Mouse (Mus musculus) hindbrain, embryonic 15.5 days (tissue): ENCODE measurements at regions not wholly inside any gene's neighbourhood (a gene's known extent, or its start where the extent isn't known, plus 50 kb on each side); places are given as distances from the start of the nearest gene placed in this dataset.
A peak's percentile ranks its signal among the peaks of the same experiment; 100 is the strongest.

Source experiments
- ATAC-seq: fragments of 200-750 bp; cut with Nextera tagmentation; 2 replicates; pipeline ENCODE4 v1.8.0; 2017; ENCODE audit warnings: low read depth, moderate number of reproducible peaks, moderate TSS enrichment; ENCODE audit not compliant: low FRiP score
- H3K27ac ChIP-seq: fragments of 300-500 bp; sonication (generic); replicated peaks from 2 replicates; pipeline ENCODE4 v1.5.1; 2015; ENCODE audit warnings: mild to moderate bottlenecking, inconsistent platforms
- H3K27me3 ChIP-seq: fragments of 300-500 bp; sonication (generic); 2 replicates; pipeline ENCODE4 v1.6.1; 2015; ENCODE audit warnings: control low read depth, inconsistent platforms
- H3K36me3 ChIP-seq: fragments of 300-500 bp; sonication (generic); 2 replicates; pipeline ENCODE4 v1.6.1; 2015; ENCODE audit warnings: control low read depth, inconsistent platforms
- H3K4me1 ChIP-seq: fragments of 300-500 bp; sonication (generic); replicated peaks from 2 replicates; pipeline ENCODE4 v1.6.1; 2015; ENCODE audit warnings: control low read depth, inconsistent platforms
- H3K4me2 ChIP-seq: fragments of 300-500 bp; sonication (generic); 2 replicates; pipeline ENCODE4 v1.6.1; 2015; ENCODE audit warnings: moderate library complexity, mild to moderate bottlenecking, inconsistent platforms
- H3K4me3 ChIP-seq: fragments of 300-500 bp; sonication (generic); 2 replicates; pipeline ENCODE4 v1.5.1; 2015; ENCODE audit warnings: mild to moderate bottlenecking, inconsistent platforms
- H3K9ac ChIP-seq: fragments of 300-500 bp; sonication (generic); 2 replicates; pipeline ENCODE4 v1.6.1; 2015; ENCODE audit warnings: inconsistent platforms
- H3K9me3 ChIP-seq: fragments of 300-500 bp; sonication (generic); 2 replicates; pipeline ENCODE4 v1.6.1; 2016; ENCODE audit warnings: control low read depth, inconsistent platforms
- WGBS: fragments of 180-500 bp; shearing (Covaris S2); methylation state at CpG from one replicate; pipeline ENCODE4 v1.1.7; 2015; 5-methylcytosine and 5-hydroxymethylcytosine counted together

DNA sequence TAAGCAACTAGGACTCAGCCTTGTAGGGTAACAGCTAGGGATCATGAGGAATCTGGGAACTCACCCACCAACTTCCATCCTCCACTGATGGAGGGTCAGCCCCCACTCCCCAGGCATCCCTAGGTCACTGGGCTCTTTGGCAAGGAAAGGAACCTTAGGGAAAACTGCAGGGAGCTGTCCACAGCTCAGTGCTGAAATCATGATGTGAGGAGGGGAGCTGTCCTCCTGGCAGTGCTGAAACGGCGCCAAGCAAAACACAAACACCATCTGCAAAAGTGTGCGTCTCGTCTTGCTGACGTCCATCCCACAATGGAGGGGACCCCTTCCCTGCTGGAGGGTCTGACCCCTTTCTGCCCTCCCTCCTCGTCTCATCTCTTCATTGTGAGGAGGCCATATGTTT, 68.6 kb upstream of the Rph3a start:
- no peak overlapping the region for H3K9ac ChIP-seq
- H3K36me3 ChIP-seq: no peaks in the 10 kb centered on the region
- H3K4me1 ChIP-seq: peaks cover 10% of the 10 kb centered on the region
- H3K9me3 ChIP-seq: no peaks in the 10 kb centered on the region
- WGBS: 23% methylated on average over 6 of the region's 6 CpGs
- H3K27me3 ChIP-seq: no peaks in the 10 kb centered on the region
- H3K4me2 ChIP-seq: no peak overlapping the region
- H3K4me3 ChIP-seq: no peak overlapping the region
- no peak for ATAC-seq
- no peak overlapping the region for H3K27ac ChIP-seq

DNA sequence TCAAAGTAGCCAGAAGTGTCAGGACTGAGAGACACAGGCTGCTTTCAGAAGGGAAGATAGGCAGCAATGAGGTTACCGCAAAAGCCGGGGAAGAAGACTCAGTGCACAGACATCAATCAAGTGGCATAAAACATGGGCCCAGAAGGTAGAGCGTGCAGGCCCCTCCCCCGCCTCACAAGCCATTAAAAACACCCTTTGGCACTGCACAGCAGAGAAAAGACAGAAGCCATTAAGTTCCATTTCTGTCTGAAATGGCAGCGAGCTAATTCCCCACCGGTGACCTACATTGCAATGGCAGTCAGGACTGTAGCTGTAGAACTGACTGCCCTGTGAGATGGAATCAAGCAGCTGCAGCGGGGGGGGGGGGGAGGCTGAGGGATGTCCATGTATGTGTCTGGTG, 66.8 kb upstream of the Rph3a start:
- Histone ChIP-seq H3K27ac (peak overlapping the region; percentile 66), H3K9me3 (no peaks in the 10 kb centered on the region), H3K4me3 (no peak overlapping the region), H3K4me2 (no peak overlapping the region), H3K4me1 (peaks cover 13% of the 10 kb centered on the region), H3K27me3 (no peaks in the 10 kb centered on the region), H3K36me3 (no peaks in the 10 kb centered on the region), H3K9ac (no peak overlapping the region)
- WGBS: 46% methylated on average over 7 of the region's 7 CpGs
- ATAC-seq: 0 out of 2 replicates have a peak, but pooled peaks have one; percentile 48

DNA sequence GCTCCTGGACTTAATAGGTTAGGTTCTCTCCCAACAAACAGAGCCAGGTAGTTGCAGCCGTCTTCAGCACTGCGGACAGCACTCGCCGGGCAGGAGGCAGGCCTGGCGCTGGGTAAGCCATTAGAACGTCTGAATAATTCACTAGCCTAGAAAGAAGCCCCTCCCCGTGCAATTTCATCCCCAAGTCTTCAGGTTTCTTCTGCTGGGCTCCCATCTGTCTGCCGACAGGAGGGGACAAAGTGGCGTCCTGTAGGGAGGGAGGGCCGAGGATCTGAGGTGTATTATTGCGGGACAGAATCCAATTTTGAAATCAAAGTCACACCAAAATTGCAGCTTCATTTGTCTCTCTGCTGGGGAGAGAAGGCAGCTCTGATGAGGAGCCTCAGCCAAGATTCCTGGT, 58.9 kb upstream of the Rph3a start:
- H3K9me3 ChIP-seq: no peaks in the 10 kb centered on the region
- peak; percentile 52 for ATAC-seq
- H3K27ac ChIP-seq: peak overlapping the region; percentile 63; the same call in 1 of the 2 replicates
- WGBS: 7% methylated on average over 11 of the region's 11 CpGs
- H3K4me2 ChIP-seq: peak overlapping the region; percentile 3; the same call in 1 of the 2 replicates
- no peaks in the 10 kb centered on the region for H3K36me3 ChIP-seq
- no peak overlapping the region for H3K4me3 ChIP-seq
- no peaks in the 10 kb centered on the region for H3K27me3 ChIP-seq
- no peak overlapping the region for H3K9ac ChIP-seq
- peaks cover 24% of the 10 kb centered on the region for H3K4me1 ChIP-seq

DNA sequence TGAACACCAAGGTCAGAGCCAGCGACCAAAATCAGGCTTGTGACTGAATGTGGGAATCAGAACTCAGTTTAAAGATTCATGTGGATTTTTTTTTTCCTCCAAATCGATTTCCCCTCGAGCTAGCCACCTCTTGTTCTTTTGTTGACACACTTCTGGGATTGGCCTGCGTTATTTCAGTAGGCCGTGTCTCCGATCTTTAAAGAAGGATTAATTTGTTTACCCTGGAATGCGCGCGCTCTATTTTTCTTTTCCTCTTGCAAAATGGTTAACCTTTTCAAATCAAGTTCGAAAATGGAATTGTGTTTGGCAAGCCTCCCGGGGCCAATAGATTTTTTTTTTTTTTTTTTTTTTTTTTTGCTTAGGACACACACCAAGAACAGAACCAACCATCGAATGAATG, 54.8 kb upstream of the Rph3a start:
- Histone ChIP-seq H3K9ac (no peak overlapping the region), H3K4me1 (peaks cover 30% of the 10 kb centered on the region), H3K27me3 (no peaks in the 10 kb centered on the region), H3K4me3 (no peak overlapping the region), H3K36me3 (no peaks in the 10 kb centered on the region), H3K27ac (no peak overlapping the region), H3K4me2 (no peak overlapping the region), H3K9me3 (no peaks in the 10 kb centered on the region)
- WGBS: 64% methylated on average over 12 of the region's 12 CpGs
- ATAC-seq: no peak

DNA sequence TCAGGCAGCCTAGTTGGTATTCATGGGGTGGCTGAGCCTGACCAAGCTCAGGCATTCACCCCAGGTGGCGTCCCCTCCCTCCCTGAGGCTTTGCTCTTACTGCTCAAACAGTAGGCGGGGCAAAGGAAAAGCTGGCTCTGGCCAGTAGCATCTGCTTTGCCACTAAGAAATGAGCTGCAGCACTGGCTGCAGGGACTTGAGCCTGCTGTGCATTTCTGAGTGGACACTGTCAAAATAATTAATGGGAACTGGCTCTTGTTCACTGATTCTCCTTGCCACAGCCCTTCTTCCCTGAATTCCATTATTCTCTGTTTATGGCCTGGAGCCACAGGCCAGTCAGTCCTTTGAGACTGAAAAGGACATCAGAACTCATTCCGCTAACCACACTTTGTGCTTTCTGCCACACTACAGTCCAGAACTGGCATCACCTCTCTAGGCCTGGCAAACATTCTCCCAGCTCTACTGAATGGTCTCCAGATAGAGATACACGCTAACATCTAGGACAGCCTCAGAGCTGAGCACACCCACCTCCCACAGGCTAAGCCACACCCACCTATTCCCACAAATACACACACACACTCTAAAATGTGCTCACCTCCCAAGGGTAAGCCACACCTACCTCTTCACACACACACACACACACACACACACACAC, 53.2 kb upstream of the Rph3a start:
- Histone ChIP-seq H3K4me2 (no peak overlapping the region), H3K9me3 (no peaks in the 10 kb centered on the region), H3K27ac (peak overlapping the region; percentile 67), H3K4me3 (no peak overlapping the region), H3K36me3 (no peaks in the 10 kb centered on the region), H3K9ac (no peak overlapping the region), H3K4me1 (peaks cover 17% of the 10 kb centered on the region), H3K27me3 (no peaks in the 10 kb centered on the region)
- WGBS: 27% methylated on average over 4 of the region's 4 CpGs
- ATAC-seq: peak; percentile 88

DNA sequence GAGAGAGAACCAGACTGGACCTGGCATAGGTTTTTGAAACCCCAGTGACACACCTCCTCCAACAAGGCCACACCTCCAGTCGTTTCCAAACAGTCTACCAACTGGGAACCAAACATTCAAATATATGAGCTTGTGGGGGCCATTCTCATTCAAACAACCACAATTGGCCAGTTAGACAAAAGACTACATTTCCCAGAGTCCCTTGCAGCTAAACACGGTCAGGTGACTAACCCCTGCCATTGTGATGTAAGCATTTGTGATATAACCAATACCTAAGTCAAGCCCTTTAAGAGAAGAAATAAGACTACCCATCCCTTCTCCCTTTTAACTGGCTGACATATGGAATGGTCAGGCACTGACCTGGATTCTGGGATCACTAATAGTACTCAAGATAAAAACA, 51.8 kb upstream of the Rph3a start:
- H3K4me3 ChIP-seq: no peak overlapping the region
- no peak overlapping the region for H3K4me2 ChIP-seq
- H3K27me3 ChIP-seq: no peaks in the 10 kb centered on the region
- ATAC-seq: no peak
- H3K4me1 ChIP-seq: peaks cover 17% of the 10 kb centered on the region
- WGBS: 74% methylated on average over 2 of the region's 2 CpGs
- no peak overlapping the region for H3K9ac ChIP-seq
- no peak overlapping the region for H3K27ac ChIP-seq
- no peaks in the 10 kb centered on the region for H3K36me3 ChIP-seq
- no peaks in the 10 kb centered on the region for H3K9me3 ChIP-seq
